Mouse (Mus musculus) erythroid progenitor cell, adult 5-6 weeks (primary cell): ENCODE measurements around the gene C1galt1c1. TPM values are rescaled to one million over a fixed set of nuclear protein-coding genes. Genes with fewer than 3 reads are reported as not detected.

Experiments
- ATAC-seq: replicated peaks from 2 replicates; pipeline ENCODE4 v1.8.0; 2016; ENCODE audit warnings: moderate number of reproducible peaks, mild to moderate bottlenecking, moderate TSS enrichment, inconsistent platforms; ENCODE audit not compliant: poor library complexity, low FRiP score, severe bottlenecking
- total RNA-seq, 2 experiments: library from RNA; stranded (forward) in 1 of 2; stranded (reverse) in 1 of 2; fragments of 150-400 nt in 1 of 2; fragments of 186-747, 209-891 nt in 1 of 2; gene quantifications; 2 replicates each; pipeline versions ENCODE4 v1.2.3 to v1.2.4; 2015 to 2017; ENCODE audit warnings: low replicate concordance in 2 of 2

Gene C1galt1c1
- total RNA-seq (2015; ENCODE audit: low replicate concordance) (24.7 and 32.4 TPM in 2 replicates), total RNA-seq (2017; ENCODE audit: low replicate concordance) (13.0 and 18.3 TPM in 2 replicates)

DNA sequence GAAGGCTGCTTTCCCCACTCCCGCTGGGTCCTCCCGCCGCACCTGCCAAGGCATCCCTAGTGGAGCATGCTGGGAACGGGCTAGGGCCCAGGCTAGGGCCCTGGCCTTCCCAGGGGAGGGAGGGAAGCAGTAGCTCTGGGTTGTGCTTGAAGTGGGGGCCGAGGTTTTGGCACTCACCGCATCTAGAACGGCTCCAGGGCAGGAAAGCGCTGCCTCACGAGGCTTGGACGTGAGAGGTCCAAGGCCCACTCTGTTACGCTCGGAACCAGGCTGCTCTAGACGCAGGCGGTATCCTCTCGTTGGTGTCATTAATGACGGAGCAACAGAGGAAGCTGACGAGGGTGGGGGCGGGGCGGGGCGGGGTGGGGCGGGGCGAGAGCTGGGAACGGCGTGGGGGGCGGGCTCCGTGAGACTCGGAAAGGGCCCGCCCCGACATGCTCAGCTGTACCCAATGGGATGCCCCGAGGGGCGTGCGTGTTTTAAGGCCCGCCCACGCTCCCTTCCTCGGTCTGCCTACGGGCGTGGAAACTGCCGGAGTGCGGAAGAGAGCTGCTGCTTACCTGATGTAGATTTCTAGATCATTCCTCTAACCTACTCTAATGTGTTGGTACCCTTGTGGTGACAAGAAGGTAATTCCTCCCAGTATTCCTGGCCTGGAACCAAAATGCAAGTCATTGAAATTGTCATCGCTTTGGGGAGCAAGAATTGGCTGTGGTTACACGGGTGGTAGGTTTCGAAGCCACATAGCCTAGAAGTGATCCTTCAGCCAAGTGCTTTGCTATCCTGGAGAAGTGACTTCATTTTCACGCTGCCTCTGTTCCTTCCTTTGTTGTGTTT, at the start of gene C1galt1c1:
TSS of gene C1galt1c1 (minus strand) at position 287 of the 837 bp plus-strand sequence.
- ATAC-seq = peak; percentile 99

DNA sequence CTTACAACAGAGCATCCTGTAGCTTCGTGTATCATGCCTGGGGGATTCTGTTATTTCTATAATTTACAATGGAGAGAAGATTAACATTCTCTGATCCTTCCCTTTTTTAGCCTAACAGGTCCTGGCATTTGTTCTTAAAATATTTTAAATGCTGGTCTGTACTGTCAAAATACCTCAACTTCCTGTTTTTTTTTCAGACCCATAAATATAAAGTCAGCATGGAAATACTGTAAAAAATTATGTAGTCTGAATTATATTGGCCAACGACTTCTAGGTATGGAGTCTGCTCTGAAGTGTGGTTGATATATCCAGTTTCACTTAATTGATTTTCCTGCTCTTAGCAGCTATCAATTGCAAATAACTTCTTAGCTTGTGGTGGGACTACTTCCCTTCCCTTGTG, 47.1 kb upstream of the C1galt1c1 start:
- ATAC-seq = no peak

DNA sequence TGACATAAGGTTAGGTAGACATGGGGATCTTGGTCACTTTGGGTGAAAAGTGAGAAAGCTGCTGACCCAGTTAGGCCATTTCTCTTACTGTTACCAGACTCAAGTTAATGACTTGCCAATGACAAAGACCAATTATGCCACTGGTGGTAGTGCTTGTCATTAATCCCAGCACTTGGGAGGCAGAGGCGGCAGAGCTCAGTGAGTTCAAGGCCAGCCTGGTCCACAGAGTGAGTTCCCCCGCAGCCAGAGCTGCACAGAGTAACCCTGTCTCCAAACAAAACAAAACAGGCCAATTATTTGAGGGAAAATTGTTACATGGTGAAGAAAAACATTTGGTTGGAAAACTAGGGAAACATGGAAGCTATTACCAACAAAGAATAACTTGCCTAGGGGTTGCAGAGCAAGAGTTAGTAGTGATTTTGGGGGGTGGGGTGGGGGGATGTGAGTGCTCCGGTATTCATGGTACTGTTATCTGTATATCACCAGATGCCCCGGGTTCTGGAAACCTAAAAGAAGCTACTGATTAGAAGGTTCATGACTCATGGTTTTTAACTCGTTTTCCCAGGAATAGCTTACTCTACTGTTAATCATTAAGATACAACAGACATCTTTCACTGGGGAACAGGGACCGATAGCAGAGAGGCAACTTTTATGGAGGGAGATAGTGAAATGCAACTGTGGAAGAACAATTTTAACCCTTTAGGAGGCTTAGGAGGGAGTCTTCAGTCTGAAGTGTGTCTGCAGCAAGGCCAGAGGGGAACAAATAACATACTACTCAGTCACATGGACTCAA, 34.4 kb upstream of the C1galt1c1 start:
- no peak for ATAC-seq

DNA sequence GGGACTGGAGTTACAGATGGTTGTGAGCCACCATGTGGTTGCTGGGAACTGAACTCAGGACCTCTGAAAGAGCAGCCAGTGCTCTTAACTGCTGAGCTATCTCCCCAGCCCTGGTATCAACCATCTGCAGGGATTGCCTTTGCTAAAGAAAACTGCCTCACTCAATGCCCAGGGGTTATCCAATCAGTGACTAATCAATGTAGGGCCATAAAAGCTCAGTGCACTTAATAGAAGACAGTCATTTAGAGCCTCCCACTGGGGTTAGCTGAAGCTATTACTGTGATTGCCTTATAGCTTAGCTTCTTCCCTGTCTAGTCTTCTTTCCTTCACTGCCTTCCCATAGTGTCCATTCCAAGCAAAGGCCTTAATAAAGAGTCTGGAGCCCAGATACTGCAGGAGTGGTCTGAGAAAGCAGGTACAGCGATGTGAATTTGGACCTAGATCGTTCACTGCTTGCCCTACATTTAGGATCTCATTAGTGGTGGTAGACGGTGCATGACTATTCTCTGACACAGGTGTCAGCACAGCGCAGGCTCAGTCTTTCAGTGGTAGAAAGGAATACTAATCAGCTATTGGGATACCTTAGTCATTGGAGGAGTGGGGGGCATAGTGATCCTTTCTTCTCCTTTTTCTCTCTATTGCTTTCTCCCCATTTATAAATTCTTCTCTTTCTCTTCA, 21.5 kb upstream of the C1galt1c1 start:
- ATAC-seq = no peak

DNA sequence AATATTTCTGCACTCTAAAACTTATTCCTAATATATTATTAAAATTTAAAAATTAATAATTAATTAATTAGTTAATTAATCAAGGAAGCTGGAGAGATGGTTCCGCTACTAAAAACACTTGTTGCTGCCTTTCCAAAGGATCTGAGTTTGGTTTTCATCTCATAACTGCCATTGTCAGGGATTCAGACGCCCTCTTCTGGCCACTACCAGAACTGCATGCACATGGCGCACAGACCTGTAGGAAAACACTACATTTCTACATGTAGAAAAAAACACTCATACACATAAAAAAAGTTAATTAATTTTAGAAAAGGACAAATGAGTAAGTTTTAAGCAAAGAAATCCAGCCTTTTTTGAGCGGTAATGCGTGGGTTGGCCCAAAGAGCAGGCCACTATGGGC, 19.8 kb upstream of the C1galt1c1 start:
- ATAC-seq = no peak

DNA sequence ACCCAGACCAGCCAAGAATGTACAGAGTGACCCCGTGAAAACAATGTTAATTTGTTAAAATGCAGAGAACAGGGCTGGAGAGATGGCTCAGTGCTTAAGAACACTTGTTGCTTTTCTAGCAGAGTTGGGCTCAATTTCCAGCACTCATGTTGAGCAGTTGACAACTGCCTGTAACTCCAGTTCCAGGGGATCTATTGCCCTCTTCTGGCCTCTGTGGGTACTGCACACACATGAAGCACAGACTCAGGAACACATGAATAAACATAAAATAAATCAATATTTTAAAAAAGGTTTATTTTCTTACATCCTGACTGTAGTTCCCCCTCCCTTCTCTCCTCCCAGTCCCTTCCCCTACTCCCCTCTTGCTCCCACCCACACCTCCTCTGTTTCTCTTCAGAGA, 18.3 kb upstream of the C1galt1c1 start:
- ATAC-seq = no peak

DNA sequence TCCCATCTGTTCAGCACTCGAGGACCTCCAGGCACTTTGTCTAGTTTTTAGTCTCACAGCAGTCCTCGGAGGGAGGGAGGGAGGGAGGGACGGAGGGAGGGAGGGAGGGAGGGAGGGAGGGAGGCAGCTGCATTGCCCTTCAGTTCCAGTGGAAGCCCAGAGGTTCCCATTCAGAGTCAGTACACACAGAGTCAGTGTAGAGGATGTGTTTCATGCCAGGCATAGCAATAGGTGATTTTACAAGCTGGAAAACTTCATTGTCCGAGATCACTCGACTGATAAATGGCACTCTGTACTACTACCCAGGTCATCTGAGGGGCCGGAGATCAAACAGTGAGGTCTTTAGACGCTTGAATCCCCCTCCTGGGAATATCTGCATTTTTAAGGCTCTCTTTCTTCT, 16.3 kb upstream of the C1galt1c1 start:
- no peak for ATAC-seq

DNA sequence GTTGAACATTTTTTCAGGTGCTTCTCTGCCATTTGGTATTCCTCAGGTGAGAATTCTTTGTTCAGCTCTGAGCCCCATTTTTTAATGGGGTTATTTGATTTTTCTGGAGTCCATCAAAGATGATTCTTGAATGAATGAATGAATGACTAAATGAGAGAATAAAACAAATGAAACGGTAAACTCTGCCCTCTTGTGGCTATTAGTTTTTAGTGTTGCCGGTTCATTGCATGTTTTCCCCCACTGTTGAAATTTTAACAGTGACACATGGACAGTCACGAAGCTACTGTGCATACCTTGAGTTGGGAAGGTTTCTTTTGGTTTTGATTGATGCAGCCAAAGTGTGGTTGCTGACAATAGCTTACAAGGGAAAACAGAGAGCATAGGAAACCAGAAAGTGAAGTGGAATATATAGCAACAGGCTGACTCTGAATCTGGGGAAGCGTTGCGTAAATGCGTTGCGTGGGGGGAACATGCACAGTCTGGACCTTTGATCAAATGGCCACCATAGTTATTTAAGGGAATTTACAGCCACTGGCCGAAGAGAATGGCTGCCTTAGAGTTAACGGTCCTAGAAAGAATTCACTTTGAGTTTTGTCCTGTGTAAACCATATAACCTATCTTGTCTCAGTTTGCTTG, 15.6 kb upstream of the C1galt1c1 start:
- ATAC-seq = no peak

DNA sequence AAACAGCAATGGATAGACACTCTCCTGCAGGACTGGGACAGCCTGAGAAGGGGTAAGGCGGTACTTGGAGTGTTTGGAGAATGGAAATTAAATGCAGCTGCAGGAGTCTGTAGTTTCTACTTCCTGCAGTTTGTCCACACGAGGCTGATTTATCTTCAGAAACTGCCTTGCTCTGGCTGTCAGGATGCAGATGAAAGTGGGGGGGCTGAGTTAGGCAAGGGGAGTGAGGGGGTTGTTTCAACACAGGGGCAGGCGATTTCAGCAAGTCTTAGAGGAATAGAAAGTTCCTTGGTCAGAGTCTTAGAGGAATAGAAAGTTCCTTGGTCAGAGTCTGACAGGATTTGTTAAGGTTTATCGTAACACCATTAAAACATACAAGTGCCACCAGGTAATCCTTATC, 7.3 kb upstream of the C1galt1c1 start:
- ATAC-seq = no peak

DNA sequence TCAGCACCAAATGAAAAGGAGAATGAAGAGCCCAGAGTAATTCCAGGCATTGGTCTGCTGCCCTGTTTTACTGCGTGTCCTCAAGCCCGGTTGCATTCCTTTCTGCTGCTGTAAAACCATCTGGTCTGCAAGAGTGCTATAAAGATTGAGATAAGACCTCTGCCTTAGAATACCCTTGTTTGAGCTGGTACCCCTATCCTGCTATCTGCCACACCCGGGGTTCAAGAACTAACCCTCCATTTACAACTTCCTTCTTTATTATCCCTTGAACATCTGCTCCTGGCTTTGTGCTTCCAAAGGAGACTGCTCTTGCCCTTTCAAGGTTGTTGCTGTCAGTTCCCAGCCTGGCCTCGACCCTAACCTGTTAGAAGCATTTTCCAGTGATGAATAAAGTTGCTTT, 6.5 kb upstream of the C1galt1c1 start:
- no peak for ATAC-seq

DNA sequence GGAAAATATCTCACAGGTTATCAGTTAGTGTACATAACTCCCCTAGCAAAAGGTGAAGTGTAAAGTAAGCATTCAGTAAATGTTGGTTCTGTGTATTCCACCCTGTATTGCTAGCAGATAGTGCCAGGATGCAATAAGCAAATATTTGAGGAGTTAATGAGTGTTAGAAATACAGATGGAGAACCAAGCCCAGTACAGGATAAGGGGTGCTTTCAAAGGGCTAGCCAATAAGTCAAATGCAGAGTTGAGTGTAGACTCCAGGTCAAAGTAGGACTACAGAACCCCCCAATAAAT, 698 bp upstream of the C1galt1c1 start:
- peak; percentile 28 for ATAC-seq

DNA sequence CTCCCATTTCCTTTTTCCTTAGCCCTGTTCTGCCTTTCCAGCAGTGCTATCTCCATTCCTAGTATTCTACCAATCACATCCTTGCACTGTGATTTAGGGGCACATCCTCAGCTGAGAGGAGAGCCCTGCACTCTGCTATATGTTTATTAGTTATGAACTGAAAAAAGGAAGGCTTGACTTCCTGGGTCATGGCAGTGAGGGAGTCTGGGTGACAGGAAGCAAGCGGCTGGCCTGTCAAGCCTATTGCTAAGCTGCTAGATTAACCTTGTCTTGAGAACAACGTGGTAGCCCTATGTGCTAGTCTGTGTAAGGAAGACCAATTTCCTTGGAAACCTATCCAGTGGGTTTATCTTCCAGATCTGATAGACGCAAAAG, 33.9 kb downstream of the C1galt1c1 start:
- ATAC-seq = no peak

DNA sequence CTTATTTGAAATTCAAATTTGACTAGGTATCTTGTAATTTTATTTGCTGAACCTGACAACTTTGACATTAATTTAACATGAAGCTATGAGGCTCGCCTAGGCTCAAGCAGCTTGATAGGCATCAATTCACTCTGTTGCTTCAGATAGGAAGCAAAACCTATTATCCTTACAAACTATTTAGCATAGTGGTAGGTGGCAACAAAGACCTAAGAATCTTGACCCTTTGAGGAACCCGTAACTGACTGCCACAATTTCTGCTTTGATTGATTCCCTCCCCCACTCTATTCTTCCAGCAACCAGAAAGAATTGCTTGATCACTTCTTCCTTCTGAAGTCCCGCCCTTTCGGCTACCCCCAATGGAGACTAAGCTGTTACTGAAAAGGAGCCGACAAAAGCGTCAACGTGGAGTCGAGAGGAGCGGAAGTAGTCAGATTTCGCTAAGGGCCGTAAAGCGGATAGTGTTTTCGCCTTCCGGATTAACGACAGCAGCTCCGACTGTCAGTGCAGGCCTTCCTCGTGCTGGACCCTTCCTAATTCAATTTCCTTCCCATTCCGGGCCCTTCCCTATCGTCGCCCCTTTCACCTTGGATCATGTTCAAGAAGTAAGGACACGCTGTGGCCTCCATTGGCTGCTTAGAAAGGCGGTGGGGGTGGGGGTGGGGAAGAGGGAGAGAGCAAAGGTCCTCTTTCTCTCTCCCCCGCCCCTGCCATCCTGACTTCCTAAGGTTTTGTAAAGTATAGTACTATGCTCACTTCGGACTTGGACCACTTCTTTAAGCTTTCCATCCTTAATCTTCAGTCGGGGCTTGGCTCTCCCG, 34.5 kb downstream of the C1galt1c1 start, which contains the start of gene Mcts1:
TSS of gene Mcts1 (plus strand) at position 402 of the 818 bp plus-strand sequence.
- peak; percentile 68 for ATAC-seq

DNA sequence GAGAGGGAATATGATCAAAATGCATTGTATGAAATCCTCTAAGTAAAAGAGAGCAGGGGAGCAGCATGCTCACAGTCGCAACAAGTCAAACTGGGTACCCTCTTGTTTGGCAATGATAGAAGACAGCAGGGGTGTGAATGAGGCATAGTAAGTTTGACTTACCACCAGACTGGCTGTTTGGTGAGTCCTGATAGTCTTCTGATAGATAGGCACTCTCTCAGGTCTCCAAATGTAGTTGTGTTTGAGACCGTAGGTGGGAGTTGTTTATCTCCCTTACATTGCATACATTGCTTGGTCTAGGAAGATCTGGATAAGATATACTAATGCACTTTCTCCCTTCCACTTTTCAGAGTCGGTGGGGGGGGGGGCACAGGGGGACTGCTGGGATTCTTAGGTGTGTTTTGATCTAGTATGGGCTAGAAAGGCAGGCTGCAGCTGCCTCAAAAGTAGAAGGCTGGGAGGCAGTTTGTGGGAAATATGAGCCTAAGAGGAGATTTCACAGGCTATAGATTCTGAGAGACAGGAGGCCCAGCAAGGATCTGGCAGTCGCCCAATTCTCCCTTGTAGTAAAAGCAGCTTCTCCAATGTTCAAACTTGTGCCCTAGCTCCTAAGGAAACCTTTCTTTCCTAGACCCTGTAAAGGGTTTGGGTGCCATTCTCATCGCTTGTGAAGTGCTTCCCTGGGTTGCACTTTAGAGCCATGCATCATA, 41.6 kb downstream of the C1galt1c1 start:
- no peak for ATAC-seq

DNA sequence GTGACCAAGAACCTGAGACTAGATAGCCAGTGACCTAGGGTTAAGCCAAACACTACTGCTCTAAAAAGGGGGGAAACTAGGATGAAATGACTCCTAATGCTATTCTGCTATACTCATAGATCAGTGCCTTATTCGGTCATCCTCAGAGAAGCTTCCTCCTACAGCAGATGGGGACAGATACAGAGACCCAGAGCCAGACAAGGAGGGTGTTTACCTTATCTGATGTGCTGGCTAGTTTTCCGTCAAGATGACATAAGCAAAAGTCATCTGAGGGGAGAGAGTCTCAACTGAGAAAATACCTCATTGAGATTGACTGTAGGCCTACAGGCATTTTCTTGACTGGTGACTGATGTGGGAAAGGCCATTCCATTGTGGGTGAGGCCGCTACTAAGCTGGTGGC, 43.1 kb downstream of the C1galt1c1 start:
- ATAC-seq = no peak; the same call in 1 of the 2 replicates

DNA sequence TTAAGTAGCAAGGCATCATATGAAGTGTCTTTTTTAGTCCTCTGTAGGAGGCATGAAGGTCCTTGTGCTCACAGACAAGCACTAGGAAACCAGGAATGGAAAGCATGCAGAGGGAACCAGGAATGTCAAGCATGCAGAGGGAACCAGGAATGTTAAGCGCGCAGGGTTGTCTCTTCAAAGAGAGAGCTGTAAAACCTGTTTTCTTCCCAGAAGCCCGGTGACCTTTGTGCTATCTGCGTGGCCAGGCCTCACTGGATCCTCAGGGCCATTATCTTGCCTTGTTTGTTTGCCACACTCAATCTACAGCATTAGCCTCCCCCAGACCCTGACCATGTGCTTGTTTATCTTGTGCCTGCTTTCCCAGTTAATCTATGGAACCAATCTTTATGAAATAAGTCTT, 45.1 kb downstream of the C1galt1c1 start:
- peak; percentile 42; the same call in 1 of the 2 replicates for ATAC-seq

DNA sequence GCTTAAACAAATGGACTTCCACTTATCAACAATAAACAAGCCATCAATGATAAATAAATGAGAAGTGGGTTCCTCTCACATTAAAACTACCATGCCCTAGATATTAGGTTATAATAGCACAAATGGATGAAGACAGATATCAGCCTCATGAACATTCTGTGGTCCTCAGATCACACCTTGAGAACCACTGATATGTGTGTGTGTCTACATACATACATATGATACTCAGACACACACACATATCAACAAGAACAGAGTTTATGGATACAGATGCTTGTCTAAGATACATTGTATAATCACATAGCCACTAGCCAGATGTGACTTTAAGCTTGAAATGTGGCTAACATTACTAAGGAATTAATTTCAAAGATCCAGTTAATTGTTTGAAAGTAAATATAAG, 51.6 kb downstream of the C1galt1c1 start:
- no peak for ATAC-seq

DNA sequence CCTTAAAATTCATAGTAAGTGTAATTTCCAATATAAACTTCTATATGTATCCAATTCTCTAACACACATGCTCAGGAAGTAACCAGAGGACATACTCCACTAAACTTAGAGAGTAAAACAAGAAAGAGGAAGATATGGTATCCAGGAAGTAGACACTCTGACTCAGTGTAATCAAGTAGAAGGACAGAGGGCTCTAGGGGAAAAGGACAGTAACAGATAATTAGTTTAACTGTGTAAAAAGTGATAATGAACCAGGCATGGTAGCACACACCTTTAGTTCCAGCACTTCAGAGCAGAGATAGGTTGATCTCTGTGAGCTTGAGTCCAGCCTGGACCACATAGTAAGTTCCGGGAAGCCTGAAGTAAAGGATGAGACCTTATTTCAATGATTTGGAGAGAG, 53.7 kb downstream of the C1galt1c1 start:
- ATAC-seq = no peak
